Mouse (Mus musculus): ENCODE measurements around the gene Lin28b.

DNA sequence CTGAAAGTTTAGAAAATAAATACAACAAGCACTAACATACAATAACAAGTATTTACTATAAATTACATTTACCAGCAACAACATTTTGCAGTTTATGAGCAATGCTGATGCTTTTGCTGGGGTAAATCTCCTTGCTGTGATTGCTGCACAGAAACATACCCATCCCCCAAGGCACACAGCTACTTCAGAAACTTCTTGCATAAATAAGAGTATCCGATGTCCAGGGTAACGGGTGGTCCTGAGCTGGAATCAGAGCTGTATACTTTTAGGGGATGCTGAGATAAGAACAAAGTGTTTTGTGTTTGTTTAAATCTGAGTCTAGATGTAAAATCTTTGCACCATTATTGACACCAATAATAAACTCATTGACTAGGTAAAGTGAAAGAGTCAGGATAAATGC, 28.1 kb downstream of the Lin28b start:
- TF ChIP-seq NANOG (IDR thresholded peaks at IDR 0.05; ENCODE audit: borderline replicate concordance, low read length) (no peak), CTCF (conservative IDR thresholded peaks at IDR 0.05; ENCODE audit: low read length) (no peak)
